8 mouse cellular contexts compared by ENCODE assay signal in the genomic region with DNA sequence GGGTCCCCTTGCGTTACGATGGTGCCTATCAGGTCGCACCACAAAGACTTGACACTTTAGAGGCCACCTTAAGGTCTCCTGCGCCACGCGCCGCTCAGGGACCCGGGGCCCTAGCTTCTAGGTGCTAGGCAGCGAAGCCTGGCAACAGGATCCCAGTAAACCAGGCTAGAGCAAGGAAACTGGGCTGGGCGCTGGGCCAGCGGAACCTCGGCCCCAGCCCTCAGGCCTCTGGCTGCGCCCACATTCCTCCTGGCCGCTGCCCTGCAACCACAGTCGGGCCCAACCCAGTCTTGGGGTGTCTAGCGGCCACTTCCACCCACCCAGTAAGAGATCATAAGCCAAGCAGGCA. TPM values are rescaled to one million over a fixed set of nuclear protein-coding genes. Genes with fewer than 3 reads are reported as not detected.
DNase-seq lines count a peak whose midpoint lies in the region; ATAC-seq and TF ChIP-seq lines count a peak whose summit lies in the region.

No protein-coding gene starts in this region.

- 6% methylated on average over 16 of the region's 16 CpGs for WGBS in heart, embryonic 14.5 days
- 3% methylated on average over 16 of the region's 16 CpGs for WGBS in forebrain, embryonic 13.5 days
- WGBS in lung, postnatal 0 days: 4% methylated on average over 16 of the region's 16 CpGs
- 3% methylated on average over 16 of the region's 16 CpGs for WGBS in stomach, embryonic 16.5 days

- TF ChIP-seq EP300 in lung, postnatal 0 days (IDR thresholded peaks at IDR 0.05): peak; percentile 41

- H3K27ac ChIP-seq in heart, embryonic 14.5 days (replicated peaks in 1 of 2; ENCODE audit: control insufficient read depth in 1 of 2, insufficient read depth in 1 of 2, low read depth in 2 of 2, low read length in 2 of 2): peak overlapping the region; percentile 72 to 96
- H3K27ac ChIP-seq in forebrain, embryonic 13.5 days: peak overlapping the region; percentile 99
- peak overlapping the region; percentile 94 for H3K27ac ChIP-seq in lung, postnatal 0 days (ENCODE audit: low read length)
- H3K27ac ChIP-seq in stomach, embryonic 16.5 days (ENCODE audit: low read length): peak overlapping the region; percentile 99

- H3K4me3 ChIP-seq in heart, embryonic 14.5 days (ENCODE audit: control insufficient read depth in 1 of 2, insufficient read depth in 1 of 2, low read depth in 1 of 2, low read length in 2 of 2): peak overlapping the region; percentile 83 to 96
- H3K4me3 ChIP-seq in forebrain, embryonic 13.5 days: peak overlapping the region; percentile 99
- peak overlapping the region; percentile 75 for H3K4me3 ChIP-seq in lung, postnatal 0 days (ENCODE audit: low read depth, low read length)
- peak overlapping the region; percentile 100 for H3K4me3 ChIP-seq in stomach, embryonic 16.5 days (replicated peaks; ENCODE audit: low read length)

- no peak for TF ChIP-seq CTCF in lung, postnatal 0 days (IDR thresholded peaks at IDR 0.05)

- no peaks in the 10 kb centered on the region for H3K27me3 ChIP-seq in heart, embryonic 14.5 days (ENCODE audit: control insufficient read depth, insufficient read depth, low read length)
- no peaks in the 10 kb centered on the region for H3K27me3 ChIP-seq in forebrain, embryonic 13.5 days
- H3K27me3 ChIP-seq in lung, postnatal 0 days (replicated peaks; ENCODE audit: insufficient read depth, low read length): no peaks in the 10 kb centered on the region
- no peaks in the 10 kb centered on the region for H3K27me3 ChIP-seq in stomach, embryonic 16.5 days (ENCODE audit: control insufficient read depth, insufficient read depth, low read length)

- peak; percentile 8; the same call in 1 of the 2 replicates for ATAC-seq in heart, embryonic 14.5 days (ENCODE audit: insufficient number of reproducible peaks, insufficient read depth, low FRiP score, low read depth)
- ATAC-seq in forebrain, embryonic 13.5 days: peak; percentile 48
- ATAC-seq in lung, postnatal 0 days: peak; percentile 75
- ATAC-seq in stomach, embryonic 16.5 days (ENCODE audit: insufficient read depth, low FRiP score): peak; percentile 12; the same call in 1 of the 2 replicates

- H3K4me2 ChIP-seq in heart, embryonic 14.5 days (ENCODE audit: low read length): peak overlapping the region; percentile 93
- peak overlapping the region; percentile 81 for H3K4me2 ChIP-seq in forebrain, embryonic 13.5 days
- peak overlapping the region; percentile 95 for H3K4me2 ChIP-seq in lung, postnatal 0 days (replicated peaks; ENCODE audit: low read depth, low read length)
- peak overlapping the region; percentile 94 for H3K4me2 ChIP-seq in stomach, embryonic 16.5 days (ENCODE audit: low read depth, low read length)

- H3K9ac ChIP-seq in heart, embryonic 14.5 days (ENCODE audit: low read length): peak overlapping the region; percentile 97
- H3K9ac ChIP-seq in forebrain, embryonic 13.5 days: peak overlapping the region; percentile 99
- H3K9ac ChIP-seq in lung, postnatal 0 days (replicated peaks; ENCODE audit: low read depth): peak overlapping the region; percentile 72; the same call in 1 of the 2 replicates
- H3K9ac ChIP-seq in stomach, embryonic 16.5 days (ENCODE audit: low read length): peak overlapping the region; percentile 98

- no peaks in the 10 kb centered on the region for H3K9me3 ChIP-seq in heart, embryonic 14.5 days (ENCODE audit: control insufficient read depth, low read length)
- H3K9me3 ChIP-seq in forebrain, embryonic 13.5 days (replicated peaks): no peaks in the 10 kb centered on the region
- H3K9me3 ChIP-seq in lung, postnatal 0 days (ENCODE audit: low read length): no peaks in the 10 kb centered on the region
- no peaks in the 10 kb centered on the region for H3K9me3 ChIP-seq in stomach, embryonic 16.5 days (replicated peaks; ENCODE audit: control insufficient read depth, low read length)

- H3K36me3 ChIP-seq in heart, embryonic 14.5 days (ENCODE audit: control insufficient read depth, insufficient read depth, low read length): peaks cover 19% of the 10 kb centered on the region
- H3K36me3 ChIP-seq in forebrain, embryonic 13.5 days (ENCODE audit: poor library complexity, severe bottlenecking): peaks cover 18% of the 10 kb centered on the region
- H3K36me3 ChIP-seq in lung, postnatal 0 days (ENCODE audit: insufficient read depth, low read length): no peaks in the 10 kb centered on the region
- peaks cover 9% of the 10 kb centered on the region for H3K36me3 ChIP-seq in stomach, embryonic 16.5 days (ENCODE audit: control insufficient read depth, insufficient read depth, low read length)

- DNase-seq in heart, adult 18-20 months: no peak
- DNase-seq in NIH3T3 (ENCODE audit: low read depth): peak; percentile 87
- peak; percentile 83 to 84 for DNase-seq in kidney, adult 8-10 months
- peak; percentile 86 for DNase-seq in lung, postnatal 0 days (ENCODE audit: low spot score)
- DNase-seq in layer of hippocampus, adult 9-11 months: no peak

- peaks cover 16 to 30% of the 10 kb centered on the region in 2 experiments; a peak in 3 of 4 replicates for H3K4me1 ChIP-seq in heart, embryonic 14.5 days (ENCODE audit: control insufficient read depth in 2 of 2, insufficient read depth in 2 of 2, low read length in 2 of 2)
- peaks cover 39% of the 10 kb centered on the region for H3K4me1 ChIP-seq in forebrain, embryonic 13.5 days
- H3K4me1 ChIP-seq in lung, postnatal 0 days (ENCODE audit: insufficient read depth, low read depth, low read length): peaks cover 20% of the 10 kb centered on the region
- H3K4me1 ChIP-seq in stomach, embryonic 16.5 days (ENCODE audit: control insufficient read depth, insufficient read depth, low read length): peaks cover 33% of the 10 kb centered on the region

RNA-seq across cellular contexts. Expression of a gene that starts 0.3 kb away (rescaled TPM):
- polyA plus RNA-seq in heart, embryonic 14.5 days (2014; fragmentation: Nextera tagmentation; extraction: Ambion mirVana): 18.5 and 25.6 TPM in 2 replicates
- total RNA-seq in heart, adult 18-20 months (2021): 1 to 10 TPM; 3.2 to 4.6 TPM
- polyA plus RNA-seq in forebrain, embryonic 13.5 days (2015; fragmentation: Nextera tagmentation; extraction: Ambion mirVana): 114 and 121 TPM in 2 replicates
- 33.0 and 33.9 TPM in 2 replicates for polyA plus RNA-seq in lung, postnatal 0 days (2015; fragmentation: Nextera tagmentation; extraction: Ambion mirVana)
- 50.9 and 55.1 TPM in 2 replicates for polyA plus RNA-seq in stomach, embryonic 16.5 days (2015; fragmentation: Nextera tagmentation; extraction: Ambion mirVana)

RNA-seq across cellular contexts. Expression of a gene that starts 10.7 kb away (rescaled TPM):
- 11.5 and 12.4 TPM in 2 replicates for polyA plus RNA-seq in heart, embryonic 14.5 days (2014; fragmentation: Nextera tagmentation; extraction: Ambion mirVana)
- 1 to 10 TPM; 1.7 to 2.6 TPM for total RNA-seq in heart, adult 18-20 months (2021)
- 5.4 and 8.7 TPM in 2 replicates for polyA plus RNA-seq in forebrain, embryonic 13.5 days (2015; fragmentation: Nextera tagmentation; extraction: Ambion mirVana)
- polyA plus RNA-seq in lung, postnatal 0 days (2015; fragmentation: Nextera tagmentation; extraction: Ambion mirVana): 11.7 and 14.4 TPM in 2 replicates
- polyA plus RNA-seq in stomach, embryonic 16.5 days (2015; fragmentation: Nextera tagmentation; extraction: Ambion mirVana): 16.7 and 19.0 TPM in 2 replicates

RNA-seq across cellular contexts. Expression of a gene that starts 10.8 kb away (rescaled TPM):
- polyA plus RNA-seq in heart, embryonic 14.5 days (2014; fragmentation: Nextera tagmentation; extraction: Ambion mirVana): 14.7 and 16.1 TPM in 2 replicates
- 10 to 100 TPM in 1 of 2 experiments, 1 to 10 TPM in 1; 3.2 to 10.6 TPM for total RNA-seq in heart, adult 18-20 months (2021)
- 4.7 and 7.6 TPM in 2 replicates for polyA plus RNA-seq in forebrain, embryonic 13.5 days (2015; fragmentation: Nextera tagmentation; extraction: Ambion mirVana)
- polyA plus RNA-seq in lung, postnatal 0 days (2015; fragmentation: Nextera tagmentation; extraction: Ambion mirVana): 18.2 and 20.0 TPM in 2 replicates
- polyA plus RNA-seq in stomach, embryonic 16.5 days (2015; fragmentation: Nextera tagmentation; extraction: Ambion mirVana): 32.5 and 32.8 TPM in 2 replicates

RNA-seq across cellular contexts. Expression of a gene that starts 17.6 kb away (rescaled TPM):
- polyA plus RNA-seq in heart, embryonic 14.5 days (2014; fragmentation: Nextera tagmentation; extraction: Ambion mirVana): 968 and 1,084 TPM in 2 replicates
- 100 to 1,000 TPM; 866 to 935 TPM for total RNA-seq in heart, adult 18-20 months (2021)
- 970 and 1,119 TPM in 2 replicates for polyA plus RNA-seq in forebrain, embryonic 13.5 days (2015; fragmentation: Nextera tagmentation; extraction: Ambion mirVana)
- 991 and 1,079 TPM in 2 replicates for polyA plus RNA-seq in lung, postnatal 0 days (2015; fragmentation: Nextera tagmentation; extraction: Ambion mirVana)
- 1,025 and 1,263 TPM in 2 replicates for polyA plus RNA-seq in stomach, embryonic 16.5 days (2015; fragmentation: Nextera tagmentation; extraction: Ambion mirVana)

RNA-seq across cellular contexts. Expression of a gene that starts 22.5 kb away (rescaled TPM):
- 57.1 and 61.8 TPM in 2 replicates for polyA plus RNA-seq in heart, embryonic 14.5 days (2014; fragmentation: Nextera tagmentation; extraction: Ambion mirVana)
- 10 to 100 TPM in 1 of 2 experiments, 1 to 10 TPM in 1; 6.4 to 11.4 TPM for total RNA-seq in heart, adult 18-20 months (2021)
- 39.7 and 42.1 TPM in 2 replicates for polyA plus RNA-seq in forebrain, embryonic 13.5 days (2015; fragmentation: Nextera tagmentation; extraction: Ambion mirVana)
- polyA plus RNA-seq in lung, postnatal 0 days (2015; fragmentation: Nextera tagmentation; extraction: Ambion mirVana): 103 and 104 TPM in 2 replicates
- polyA plus RNA-seq in stomach, embryonic 16.5 days (2015; fragmentation: Nextera tagmentation; extraction: Ambion mirVana): 88.3 and 90.9 TPM in 2 replicates

Comparison
In these comparisons a context has a peak if more than half of its experiments do, and no peak if none do; other contexts are left out.
1. ATAC-seq: peak in every context shown above with its lines; median percentile 75 in lung, postnatal 0 days; 48 in forebrain, embryonic 13.5 days; 12 in stomach, embryonic 16.5 days; 8 in heart, embryonic 14.5 days.
2. DNase-seq: peak in NIH3T3 (single experiment), kidney, adult 8-10 months (2 of 2) and lung, postnatal 0 days (single experiment); none in heart, adult 18-20 months (0 of 2) and layer of hippocampus, adult 9-11 months (single experiment).
3. Peak in every context shown above with its lines, with median percentiles within 50 percentile points of each other: H3K27ac ChIP-seq, H3K4me2 ChIP-seq, H3K4me3 ChIP-seq and H3K9ac ChIP-seq.